Mouse (Mus musculus) A20 (cell line): ENCODE measurements around the gene Hs3st6.
"Not testable (repeated sequence)": the region's sequence is repeated elsewhere in the genome, so short reads cannot be mapped to it uniquely, and the experiment has no call there.

Experiments
- DNase-seq: peaks from one replicate; pipeline ENCODE4 v3.0.0-alpha.2; 2011; ENCODE audit warnings: low read depth, low spot score

Hs3st6 gene

DNA sequence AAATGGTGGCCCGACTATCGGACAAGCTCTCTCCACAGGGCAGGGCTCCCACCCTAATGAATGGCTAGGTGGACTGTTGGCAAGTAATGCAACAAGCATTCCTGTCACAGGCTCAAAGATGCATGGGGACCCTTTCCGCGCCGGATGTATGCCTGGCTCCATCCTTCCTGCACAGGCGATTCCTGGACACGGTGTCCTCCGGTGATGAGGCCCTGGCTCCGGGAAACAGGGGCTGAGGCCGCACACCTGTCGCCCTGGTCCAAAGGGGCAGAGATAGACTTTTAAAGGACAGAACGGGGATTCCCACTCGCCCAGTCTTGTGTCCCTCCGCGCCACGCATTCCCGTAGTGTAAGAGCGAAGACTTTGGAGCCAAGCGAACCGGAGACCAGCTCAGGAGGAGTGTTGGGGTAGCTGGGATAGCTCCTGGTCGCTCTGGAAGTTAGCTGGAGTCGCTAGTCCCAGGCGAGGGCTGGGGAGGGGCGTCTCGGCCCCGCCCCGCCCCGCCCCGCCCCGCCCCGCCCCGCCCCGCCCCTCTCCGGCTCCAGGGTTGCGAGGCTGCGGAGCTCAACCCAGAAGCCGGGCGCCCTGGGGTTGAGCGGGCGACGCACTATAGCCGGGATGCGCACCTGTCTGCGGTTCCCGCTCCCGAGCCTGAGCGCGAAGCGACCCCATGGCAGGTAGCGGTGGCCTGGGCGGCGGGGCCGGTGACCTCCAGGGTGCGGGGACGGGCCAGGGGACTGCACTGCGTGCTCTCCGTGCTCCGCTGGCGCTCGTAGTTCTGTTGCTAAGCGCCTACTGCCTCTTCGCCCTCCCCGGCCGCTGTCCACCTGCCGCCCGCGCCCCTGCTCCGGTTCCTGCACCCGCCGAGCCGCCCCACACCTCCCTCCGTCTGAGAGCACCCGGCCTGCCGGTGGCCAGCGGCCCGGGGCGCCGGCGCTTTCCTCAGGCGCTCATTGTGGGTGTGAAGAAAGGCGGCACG, at the start of gene Hs3st6:
Gene Hs3st6 (plus strand): TSS at position 574 of the 980 bp plus-strand sequence.
- DNase-seq, result peak; percentile 56

DNA sequence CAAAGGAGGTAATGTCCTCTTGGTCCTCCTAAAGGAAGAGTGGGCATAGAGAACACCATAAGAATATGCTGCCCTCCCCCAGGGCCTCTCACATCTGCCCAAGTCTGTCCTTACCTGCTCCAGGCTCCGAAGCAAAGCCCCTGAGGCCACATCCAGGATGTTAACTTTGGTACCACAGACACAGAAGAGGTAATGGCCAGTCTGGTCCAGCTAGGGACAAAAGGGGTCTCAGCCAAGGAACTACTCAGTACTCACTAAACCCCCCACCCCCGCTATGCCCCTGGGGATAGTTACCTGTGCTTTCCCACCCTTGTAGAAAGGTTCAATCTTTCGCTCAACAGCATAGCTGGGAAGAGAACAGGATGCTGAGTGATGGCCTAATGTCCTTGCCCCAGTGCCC, 47.0 kb upstream of the Hs3st6 start:
- no peak for DNase-seq

DNA sequence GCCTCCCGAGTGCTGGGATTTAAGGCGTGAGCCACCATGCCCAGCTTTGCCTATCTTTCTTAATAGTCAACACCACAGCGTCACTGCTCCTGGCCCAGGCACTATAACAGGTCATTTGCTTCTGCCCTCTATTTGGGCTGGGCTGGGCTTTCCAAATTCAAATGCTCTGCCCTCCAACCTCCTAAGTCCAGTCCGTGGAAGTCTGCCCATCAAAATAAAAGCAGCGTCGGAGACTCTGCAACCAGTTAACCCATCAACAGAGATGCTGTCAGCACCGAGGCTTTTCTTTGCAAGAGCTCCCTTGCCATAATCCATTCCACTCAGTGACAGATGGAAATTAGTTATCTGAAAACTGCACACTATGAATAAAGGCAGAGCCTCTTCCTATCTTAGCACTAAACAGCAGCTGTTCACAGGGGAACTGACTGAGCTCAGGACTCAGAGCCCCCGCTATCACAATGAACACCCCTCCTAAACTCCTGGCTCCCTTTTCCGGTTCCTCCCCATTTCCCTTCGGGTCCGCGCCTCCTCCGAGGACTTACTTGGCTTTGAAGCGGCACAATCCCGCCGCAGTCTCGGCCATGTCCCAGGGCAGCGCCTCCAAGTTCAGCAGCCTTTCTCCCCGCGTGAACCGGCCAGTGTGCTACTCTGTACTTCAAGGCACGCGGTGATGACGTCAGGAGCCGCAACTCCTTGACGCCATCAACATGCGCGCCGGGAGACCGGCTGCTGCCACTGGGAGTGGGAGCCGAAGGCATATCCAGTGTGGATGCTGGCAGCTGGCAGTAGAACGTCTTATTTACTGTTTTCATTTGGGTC, 45.6 kb upstream of the Hs3st6 start, which contains the start of gene Tbl3:
Gene Tbl3 (minus strand): TSS at position 679 of the 819 bp plus-strand sequence.
- DNase-seq, result peak; percentile 92

DNA sequence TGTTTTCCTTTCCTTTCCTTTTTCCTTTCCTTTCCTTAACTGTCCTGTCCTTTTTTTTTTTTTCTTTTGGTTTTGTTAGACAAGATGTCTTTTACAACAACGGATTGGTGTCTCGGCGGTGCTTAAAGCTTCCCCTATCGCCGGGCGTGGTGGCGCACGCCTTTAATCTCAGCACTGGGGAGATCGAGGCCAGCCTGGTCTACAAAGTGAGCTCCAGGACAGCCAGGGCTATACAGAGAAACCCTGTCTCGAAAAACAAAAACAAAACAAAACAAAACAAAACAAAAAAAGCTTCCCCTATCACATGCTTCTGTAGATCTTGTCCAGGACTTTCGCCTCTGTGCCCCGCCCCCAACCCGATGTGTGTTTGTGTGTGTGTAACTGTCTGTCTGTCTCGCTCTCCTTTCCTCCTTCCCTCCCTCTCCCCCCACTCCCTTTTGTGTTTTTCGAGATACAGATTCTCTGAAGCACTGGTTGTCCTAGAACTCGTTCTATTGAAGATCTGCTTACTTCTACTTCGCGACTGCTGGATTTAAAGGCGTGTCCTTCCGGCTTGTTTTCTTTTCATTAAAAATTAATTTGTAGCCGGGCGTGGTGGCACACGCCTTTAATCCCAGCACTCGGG, 44.9 kb upstream of the Hs3st6 start:
- DNase-seq, result peak; percentile 33

DNA sequence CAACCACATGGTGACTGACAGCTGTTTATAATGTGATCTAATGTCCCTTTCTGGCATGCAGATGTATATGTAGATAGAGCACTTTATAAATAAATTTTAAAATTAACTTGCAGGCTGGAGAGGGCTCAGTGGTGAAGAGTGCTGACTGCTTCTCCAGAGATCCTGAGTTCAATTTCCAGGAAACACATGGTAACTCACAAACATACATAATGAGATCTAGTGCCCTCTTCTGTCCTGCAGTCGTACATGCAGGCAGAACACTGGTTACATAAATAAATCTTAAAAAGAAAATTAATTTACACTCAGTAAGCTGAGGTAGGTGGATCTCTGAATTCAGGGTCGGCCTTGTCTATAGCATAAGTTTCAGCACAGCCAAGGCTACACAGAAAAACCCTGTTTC, 44.1 kb upstream of the Hs3st6 start:
- peak; percentile 58 for DNase-seq

DNA sequence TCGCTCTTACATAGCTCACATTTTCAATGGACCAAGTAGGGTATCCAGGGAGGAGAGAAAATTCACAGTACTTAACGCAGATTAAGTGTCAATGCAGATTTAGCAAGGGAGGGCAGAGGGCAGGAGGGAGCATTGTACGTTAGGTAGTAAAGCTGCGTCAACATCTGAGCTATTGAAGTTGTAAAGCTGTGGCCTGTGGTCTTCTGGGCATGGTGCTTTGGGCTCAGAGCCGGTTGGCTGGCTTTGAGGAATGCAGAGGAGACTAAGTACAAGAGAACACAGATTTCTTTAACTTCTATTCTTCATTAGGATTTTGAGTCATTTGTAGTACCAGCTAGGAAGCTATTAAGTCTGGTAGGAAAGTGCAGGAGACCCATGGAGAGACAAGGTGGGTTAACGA, 37.2 kb upstream of the Hs3st6 start:
- DNase-seq, result no peak

DNA sequence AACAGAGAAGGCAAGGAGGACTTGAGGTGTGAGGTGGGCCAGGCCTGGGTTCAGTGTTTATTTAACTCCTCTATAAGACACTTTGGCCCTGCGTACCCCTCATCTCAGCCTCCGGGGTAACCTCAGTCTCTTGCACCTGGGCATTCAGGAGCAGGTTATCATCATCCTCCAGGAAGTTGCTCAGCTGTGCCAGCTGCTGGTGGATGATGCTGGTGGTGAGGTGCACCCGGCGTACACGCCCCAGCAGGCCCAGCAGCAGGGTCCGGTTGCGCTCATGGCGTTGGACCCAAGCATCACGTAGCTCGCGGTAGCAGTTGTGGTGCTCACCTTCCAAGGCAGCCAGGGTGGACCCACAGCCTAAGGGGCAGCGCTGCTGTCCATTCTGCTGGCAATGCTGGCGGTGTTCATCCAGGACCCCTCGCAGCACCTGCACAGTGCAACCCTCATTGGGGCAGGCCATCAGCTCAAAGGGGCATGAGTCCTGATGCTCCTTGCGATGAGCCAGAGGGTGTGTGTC, 36.6 kb upstream of the Hs3st6 start:
- DNase-seq, result no peak

DNA sequence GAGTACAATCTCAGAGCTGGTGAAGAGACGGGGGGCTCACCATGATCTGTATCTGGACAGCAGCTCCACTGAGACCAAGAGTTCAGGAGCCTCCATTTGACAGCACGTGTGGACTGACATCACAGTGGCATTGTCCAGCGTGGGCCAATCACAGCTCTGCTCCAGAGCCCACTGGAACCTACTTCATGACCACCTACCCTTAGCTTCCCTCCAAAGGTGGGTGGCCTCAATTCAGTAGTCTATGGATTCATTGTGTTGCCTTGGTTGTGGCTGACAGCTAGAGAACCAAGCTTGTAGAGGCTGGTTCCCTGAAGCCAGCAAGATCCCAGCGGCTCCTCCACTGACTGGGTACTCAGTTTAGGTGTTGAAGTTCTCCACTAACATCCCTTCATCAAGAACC, 34.8 kb upstream of the Hs3st6 start, which contains the start of the genes Rnf151 and Rps2:
Gene Rnf151 (minus strand): TSS at position 121 of the 400 bp plus-strand sequence.
Gene Rps2 (plus strand): TSS at position 174 of the 400 bp plus-strand sequence.
- no peak for DNase-seq

DNA sequence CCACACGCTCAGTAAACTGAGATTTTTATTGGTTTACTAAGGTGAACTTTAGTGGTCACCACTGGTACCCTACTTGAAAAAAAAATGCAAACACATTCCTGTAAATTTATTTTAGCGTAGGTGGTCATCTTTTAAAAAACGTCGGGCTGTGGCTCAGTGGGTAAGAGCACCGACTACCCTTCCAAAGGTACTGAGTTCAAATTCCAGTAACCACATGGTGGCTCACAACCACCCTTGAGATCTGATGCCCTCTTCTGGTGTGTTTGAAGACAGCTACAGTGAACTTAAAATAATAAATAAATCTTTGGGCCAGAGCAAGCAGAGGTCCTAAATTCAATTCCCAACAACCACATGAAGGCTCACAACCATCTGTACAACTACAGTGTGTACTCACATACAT, 33.9 kb upstream of the Hs3st6 start:
- DNase-seq, result not testable (repeated sequence)

DNA sequence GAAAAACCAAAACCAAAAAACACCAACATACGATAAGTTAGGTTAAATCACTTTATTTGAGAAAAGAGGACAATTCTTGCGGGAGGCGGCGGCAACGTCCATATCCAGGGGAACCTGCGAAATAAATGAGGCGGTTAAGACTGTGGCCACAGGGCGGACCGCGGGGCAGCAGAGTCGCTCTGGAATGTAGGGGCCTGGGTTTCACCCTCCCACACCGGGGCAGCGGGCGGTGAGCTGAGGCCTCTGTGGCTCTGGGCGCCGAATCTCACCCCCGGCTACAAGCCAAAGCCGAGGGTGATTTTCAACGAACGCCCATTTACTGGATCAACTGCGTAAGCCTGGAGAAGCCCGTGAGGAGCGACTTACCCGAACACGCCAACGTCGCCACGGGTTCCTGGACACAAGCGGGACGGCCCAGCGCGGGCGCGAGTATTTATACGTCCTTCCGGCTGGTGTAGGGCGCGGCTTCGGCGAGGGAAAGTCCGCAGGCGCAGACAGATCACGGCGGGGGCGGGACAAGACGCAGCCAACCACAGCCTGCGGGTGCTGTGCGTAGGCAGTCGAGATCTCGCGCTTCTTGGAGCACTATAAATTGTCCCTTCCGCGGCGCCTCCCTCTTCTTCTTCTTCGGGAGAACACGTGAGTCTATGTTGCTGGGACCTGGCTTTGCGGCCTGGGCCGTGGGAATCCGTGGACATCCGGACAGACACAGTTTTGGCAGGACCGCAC, 33.1 kb upstream of the Hs3st6 start:
- DNase-seq, result peak; percentile 98

DNA sequence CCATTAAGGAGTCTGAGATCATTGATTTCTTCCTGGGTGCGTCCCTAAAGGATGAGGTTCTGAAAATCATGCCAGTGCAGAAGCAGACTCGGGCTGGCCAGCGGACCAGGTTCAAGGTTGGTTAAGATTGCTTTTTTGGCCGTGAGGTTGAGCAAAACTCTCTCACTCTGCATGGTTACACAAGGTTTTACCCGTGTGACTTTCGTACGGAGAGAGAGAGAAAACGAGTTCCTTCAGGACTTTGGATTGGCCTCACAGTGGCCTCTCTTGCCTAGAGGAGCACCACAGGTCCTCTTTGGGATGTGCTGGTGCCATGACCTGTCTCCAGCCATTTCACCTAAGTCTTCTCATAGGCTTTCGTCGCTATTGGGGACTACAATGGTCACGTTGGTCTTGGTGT, 32.2 kb upstream of the Hs3st6 start:
- not testable (repeated sequence) for DNase-seq

DNA sequence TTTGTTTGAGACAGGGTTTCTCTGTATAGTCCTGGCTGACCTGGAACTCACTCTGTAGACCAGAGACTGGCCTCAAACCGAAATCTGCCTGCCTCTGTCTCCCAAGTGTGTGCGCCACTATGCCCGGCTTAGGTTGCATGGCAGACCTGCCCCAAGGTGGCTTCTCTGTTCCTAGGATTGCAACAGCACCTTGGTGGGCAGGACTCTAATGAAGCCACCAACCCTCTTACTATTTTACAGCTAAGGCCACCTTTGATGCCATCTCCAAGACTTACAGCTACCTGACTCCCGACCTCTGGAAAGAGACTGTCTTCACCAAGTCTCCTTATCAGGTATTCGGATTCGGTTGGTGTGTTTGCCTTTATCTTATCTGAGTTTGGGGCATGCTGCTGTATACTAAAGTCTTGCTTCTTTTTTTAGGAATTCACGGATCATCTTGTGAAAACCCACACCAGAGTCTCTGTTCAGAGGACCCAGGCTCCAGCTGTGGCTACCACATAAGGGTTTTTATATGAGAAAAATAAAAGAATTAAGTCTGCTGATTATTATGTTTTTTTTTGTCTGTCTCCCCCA, 31.3 kb upstream of the Hs3st6 start:
- DNase-seq, result not testable (repeated sequence)

DNA sequence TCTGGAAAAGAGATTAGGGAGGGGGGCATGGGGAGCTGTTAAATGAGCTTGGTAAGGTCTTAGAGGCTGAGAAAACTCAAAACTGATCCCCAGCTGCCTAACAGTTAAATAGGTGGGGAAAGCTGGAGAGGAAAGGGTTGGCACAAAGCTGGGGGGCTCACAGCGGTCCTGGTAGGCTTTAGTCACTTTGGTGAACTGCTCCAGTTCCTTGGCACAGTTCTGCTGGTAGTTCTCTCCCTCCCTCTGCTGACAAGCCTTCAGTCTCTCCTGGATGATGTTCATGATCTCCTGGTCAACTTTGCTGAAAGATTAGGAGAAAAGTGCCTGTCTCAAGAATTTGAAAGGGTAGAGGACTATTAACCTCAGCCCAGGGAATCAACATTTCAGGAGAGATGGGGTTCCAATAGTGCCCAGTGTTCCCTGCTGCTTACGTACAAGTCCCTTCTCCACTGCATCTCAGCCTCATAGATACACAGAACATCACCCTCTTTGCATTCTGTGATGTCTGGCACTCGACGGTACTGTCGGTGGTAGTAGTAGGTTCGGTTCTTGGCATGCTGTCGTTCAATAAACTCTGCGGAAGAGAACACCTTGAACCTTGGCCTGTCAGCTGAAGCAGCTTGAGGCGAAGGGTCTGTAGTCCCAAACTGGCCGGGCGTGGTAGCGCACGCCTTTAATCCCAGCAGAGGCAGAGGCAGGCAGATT, 30.4 kb upstream of the Hs3st6 start:
- peak; percentile 59 for DNase-seq

DNA sequence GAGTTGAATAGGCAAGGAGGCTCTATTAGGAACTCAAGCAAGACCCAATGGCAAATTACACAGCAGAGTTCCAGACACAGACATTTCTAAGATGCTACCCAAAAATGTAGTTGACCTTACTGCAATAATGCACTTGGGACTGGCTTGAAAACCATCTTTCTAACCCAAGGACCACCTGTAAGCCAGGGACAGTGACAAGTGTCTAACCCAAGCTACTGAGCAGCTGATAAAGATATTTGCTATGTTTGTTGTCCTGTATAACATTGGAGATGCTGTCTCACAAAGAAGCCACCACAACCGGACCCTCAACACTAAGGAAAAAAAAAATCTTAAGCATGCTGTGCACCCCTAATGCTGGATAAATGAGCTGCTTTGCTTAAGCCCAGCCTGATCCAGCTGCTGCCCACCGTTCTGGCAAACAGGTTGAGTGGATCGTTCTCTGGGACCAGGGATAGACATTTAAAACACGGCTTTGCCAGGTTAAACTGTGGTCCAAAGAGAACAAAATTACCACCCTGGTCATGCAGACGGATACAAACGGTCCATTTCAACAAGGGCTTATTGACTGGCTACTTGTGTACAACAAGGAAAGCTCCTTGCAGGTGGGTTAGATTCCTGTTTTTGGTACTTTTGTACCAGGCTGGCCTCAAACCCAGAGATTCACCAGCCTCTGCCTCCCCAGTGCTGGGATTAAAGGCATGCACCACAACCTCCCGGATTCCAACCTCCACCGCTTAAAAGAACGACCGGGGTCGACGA, 29.5 kb upstream of the Hs3st6 start:
- peak; percentile 62 for DNase-seq

DNA sequence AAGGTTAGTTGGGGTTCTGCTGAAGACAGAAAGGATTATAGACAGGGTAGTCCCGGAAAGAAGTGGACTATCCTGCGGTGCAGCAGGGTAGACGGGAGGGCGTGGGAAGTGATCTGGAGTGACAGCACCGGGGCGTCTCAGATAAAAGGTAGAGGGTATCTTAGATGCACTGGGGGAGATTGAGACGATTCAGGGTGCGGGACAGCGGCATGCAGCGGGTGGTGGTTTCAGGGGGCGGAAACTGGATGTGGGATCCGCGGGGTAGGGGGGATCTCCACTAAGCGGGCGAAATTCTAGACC, 29.0 kb upstream of the Hs3st6 start:
- no peak for DNase-seq

DNA sequence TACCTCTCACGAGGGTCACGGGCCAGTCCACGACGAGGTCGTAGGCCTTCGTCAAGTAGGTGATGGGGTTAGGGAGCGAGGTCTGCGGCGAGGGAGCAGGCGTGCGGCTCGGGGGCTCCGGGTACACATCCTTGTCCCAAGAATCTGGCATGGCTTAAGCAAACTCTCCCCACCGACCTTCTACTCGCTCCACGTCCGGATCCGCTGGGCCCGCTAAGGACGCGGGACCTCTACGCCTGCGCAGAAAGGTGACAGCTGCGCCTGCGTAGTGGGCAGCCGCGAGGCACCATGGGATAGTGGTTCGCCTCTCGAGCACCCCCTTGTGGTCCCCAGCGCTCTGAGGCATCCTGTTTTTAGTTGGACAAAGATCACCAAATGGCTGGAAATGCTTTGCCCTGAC, 28.6 kb upstream of the Hs3st6 start, which contains the start of gene Ndufb10:
Gene Ndufb10 (minus strand): TSS at position 295 of the 400 bp plus-strand sequence.
- DNase-seq, result peak; percentile 94

DNA sequence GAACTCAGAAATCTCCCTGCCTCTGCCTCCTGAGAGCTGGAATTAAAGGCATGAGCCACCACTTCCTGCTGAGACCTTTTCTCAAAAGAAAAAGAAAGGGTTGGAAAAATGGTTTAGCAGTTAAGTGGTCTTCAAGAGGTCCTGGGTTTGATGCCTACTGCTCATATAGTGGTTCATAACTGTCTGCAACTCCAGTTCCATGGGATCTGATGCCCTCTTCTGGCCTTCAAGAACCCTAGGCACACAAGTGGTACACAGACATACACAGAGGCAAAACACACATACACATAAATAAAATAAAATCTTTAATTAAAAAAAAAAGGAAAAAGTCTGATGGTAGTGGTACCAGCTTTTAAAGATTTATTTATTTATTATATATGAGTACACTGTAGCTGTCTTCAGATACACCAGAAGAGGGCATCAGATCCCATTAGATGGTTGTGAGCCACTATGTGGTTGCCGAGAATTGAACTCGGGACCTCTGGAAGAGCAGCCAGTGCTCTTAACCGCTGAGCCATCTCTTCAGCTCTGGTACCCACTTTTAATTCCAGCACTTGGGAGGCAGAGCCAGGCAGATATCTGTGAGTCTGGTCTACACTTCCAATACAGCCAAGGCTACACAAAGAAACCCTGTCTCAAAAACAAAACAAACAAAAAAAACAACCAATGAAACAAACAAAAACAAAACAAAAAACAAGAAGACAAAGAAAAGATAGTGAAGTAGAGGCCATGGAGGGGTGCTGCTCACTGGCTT, 27.0 kb upstream of the Hs3st6 start:
- DNase-seq, result no peak

DNA sequence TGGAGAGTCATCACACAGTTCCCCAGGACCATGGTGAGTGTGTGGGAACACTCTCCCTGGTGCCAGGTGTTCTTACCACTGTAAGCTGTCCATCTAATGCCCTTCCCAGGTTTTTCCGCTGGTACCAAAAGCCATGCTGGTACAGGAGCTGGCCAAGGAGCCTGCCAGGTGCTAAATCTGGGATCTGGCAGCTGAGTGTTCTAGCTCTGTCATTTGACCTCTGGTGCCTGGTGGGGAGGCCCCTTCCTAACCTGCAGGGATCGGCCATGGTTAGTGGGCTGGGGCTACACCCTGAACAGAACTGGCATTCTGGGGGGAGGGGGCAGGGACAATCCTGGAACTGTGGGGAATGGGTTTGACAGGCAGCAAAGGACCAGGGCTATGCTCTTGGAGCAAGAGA, 25.2 kb upstream of the Hs3st6 start, which contains the start of gene Rpl3l:
Gene Rpl3l (plus strand): TSS at position 203 of the 400 bp plus-strand sequence.
- no peak for DNase-seq
